Mouse (Mus musculus) limb, embryonic 15.5 days (tissue): ENCODE data around the gene Opn3. TPM values are rescaled to one million over a fixed set of nuclear protein-coding genes. Genes with fewer than 3 reads are reported as not detected.

Experiments
- ATAC-seq: fragments of 200-750 bp; cut with Nextera tagmentation; 2 replicates; pipeline ENCODE4 v1.8.0; 2017; ENCODE audit warnings: low read depth, moderate TSS enrichment; ENCODE audit not compliant: insufficient number of reproducible peaks, low FRiP score, low TSS enrichment
- H3K27ac ChIP-seq: fragments of 300-500 bp; sonication (generic); 2 replicates; pipeline ENCODE4 v1.5.1; 2015; ENCODE audit warnings: moderate library complexity, mild to moderate bottlenecking, inconsistent platforms
- H3K27me3 ChIP-seq: fragments of 300-500 bp; sonication (generic); 2 replicates; pipeline ENCODE4 v1.6.1; 2015; ENCODE audit warnings: inconsistent platforms
- H3K36me3 ChIP-seq: fragments of 300-500 bp; sonication (generic); 2 replicates; pipeline ENCODE4 v1.6.1; 2015; ENCODE audit warnings: inconsistent platforms
- H3K4me1 ChIP-seq: fragments of 300-500 bp; sonication (generic); 2 replicates; pipeline ENCODE4 v1.6.1; 2015; ENCODE audit warnings: inconsistent platforms
- H3K4me2 ChIP-seq: fragments of 300-500 bp; sonication (generic); 2 replicates; pipeline ENCODE4 v1.6.1; 2015; ENCODE audit warnings: mild to moderate bottlenecking, inconsistent platforms
- H3K4me3 ChIP-seq: fragments of 300-500 bp; sonication (generic); 2 replicates; pipeline ENCODE4 v1.5.1; 2015; ENCODE audit warnings: mild to moderate bottlenecking, inconsistent platforms
- H3K9ac ChIP-seq: fragments of 300-500 bp; sonication (generic); 2 replicates; pipeline ENCODE4 v1.6.1; 2015; ENCODE audit warnings: inconsistent platforms
- H3K9me3 ChIP-seq: fragments of 300-500 bp; sonication (generic); 2 replicates; pipeline ENCODE4 v1.6.1; 2016; ENCODE audit warnings: inconsistent platforms
- WGBS: fragments of 180-500 bp; shearing (Covaris S2); methylation state at CpG from one replicate; pipeline ENCODE4 v1.1.7; 2015; 5-methylcytosine and 5-hydroxymethylcytosine counted together
- polyA plus RNA-seq: library from polyadenylated mRNA; unstranded; fragments of >200 nt; fragmentation: Nextera tagmentation; extraction: Ambion mirVana; gene quantifications from 2 replicates; pipeline ENCODE4 v1.2.1, GENCODE M21; 2015

Gene Opn3
- polyA plus RNA-seq, 1 experiment from 2014 or later = 5.3 TPM

DNA sequence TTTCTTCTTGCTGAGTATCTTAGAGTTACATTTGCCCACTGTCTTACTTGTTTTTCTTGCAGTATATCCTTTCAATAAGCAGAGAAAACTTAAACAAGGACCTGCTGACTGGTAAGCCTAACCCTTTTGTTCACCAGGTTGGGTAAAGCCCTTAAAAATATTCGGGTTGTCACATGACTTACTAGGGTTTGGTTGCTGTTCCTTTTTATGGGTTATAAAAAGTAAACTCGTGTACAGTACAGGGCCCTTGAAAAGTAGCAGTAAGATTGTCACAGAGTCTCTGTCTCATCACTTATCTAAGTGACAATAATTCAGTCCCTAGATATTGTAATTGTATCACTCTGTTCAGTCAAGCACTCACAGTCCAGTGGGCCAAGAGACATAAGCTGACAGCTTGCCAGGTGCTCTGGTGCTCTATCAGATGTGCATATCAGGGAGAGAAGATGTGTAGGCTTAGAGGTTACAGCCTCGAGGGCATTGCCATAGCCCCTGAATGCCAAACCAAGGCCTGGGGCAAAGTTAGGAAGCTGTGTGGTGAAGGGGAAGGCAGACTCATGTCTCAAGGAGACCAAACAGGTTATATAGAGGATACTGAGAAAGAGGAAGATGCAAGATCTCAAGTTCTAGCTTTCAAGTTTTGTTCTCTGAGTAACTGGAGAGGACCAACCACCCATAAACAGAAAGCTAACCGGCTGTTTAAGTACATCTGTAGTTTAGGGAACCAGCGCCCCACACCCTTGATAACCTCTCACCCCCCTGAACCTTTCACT is 48.9 kb downstream of the Opn3 start:
- no peak for ATAC-seq
- H3K36me3 ChIP-seq = no peaks in the 10 kb centered on the region
- no peak overlapping the region for H3K4me2 ChIP-seq
- H3K27ac ChIP-seq = no peak overlapping the region
- H3K9me3 ChIP-seq = no peaks in the 10 kb centered on the region
- H3K4me3 ChIP-seq = no peak overlapping the region
- no peaks in the 10 kb centered on the region for H3K4me1 ChIP-seq
- 54% methylated on average over 5 of the region's 5 CpGs for WGBS
- H3K9ac ChIP-seq = no peak overlapping the region
- H3K27me3 ChIP-seq = no peaks in the 10 kb centered on the region

DNA sequence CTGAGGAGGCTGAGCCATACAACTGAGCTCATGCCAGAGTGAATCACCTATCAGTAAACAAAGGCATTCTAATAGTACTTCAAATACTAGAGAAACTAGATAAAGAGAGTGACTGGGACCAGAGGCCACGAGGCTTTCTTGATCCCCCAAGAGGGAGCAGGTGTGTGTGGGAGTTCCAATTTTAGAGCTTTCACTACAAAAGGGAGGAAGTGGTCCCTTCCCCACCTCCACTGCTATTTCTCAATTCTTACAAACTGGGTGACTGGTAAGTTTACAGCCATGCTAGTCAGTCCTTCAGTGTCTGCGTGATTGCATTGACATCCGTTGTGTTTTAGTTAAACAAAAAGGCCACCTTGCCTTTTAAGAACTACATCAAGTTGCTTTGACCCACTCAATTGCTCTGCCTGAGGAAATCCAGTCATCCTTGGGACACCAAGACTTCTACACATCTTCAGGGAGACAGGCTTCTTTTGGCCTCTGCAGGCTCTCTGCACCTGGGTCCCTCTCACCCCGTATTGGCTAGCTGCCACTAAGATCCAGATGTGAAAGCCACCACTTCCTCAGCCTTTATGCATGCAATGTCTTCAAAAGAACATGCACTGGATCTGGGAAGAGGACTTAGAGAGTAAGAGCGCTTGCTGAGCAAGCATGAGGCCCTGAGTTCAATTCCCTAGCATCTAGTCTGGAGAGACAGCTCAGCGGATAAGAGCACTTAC is 52.0 kb downstream of the Opn3 start:
- H3K9ac ChIP-seq = no peak overlapping the region
- no peaks in the 10 kb centered on the region for H3K27me3 ChIP-seq
- no peak overlapping the region for H3K27ac ChIP-seq
- H3K4me1 ChIP-seq = no peaks in the 10 kb centered on the region
- no peak overlapping the region for H3K4me3 ChIP-seq
- ATAC-seq = no peak
- H3K9me3 ChIP-seq = no peaks in the 10 kb centered on the region
- no peaks in the 10 kb centered on the region for H3K36me3 ChIP-seq
- H3K4me2 ChIP-seq = no peak overlapping the region
- 77% methylated on average over 6 of the region's 6 CpGs for WGBS

DNA sequence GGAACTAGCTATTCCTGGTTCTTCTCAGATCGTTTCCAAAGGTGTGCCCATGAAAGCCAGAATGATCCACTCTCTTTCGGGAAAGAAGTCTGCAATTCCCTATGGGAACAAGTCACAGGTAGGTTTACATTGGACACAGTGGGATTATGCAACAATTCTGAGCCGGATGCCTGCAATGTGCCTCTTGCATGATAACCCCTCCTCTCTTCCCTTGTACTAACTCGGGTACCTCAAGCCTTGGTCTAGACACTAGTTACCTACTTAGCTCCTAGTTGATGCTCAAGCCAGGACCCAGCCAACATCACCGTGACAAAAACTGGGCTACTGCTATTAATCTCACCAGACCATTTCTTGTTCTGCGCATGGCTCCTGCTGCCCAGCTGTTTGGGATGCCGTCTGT is 53.5 kb downstream of the Opn3 start:
- Histone ChIP-seq H3K27ac (no peak overlapping the region), H3K27me3 (no peaks in the 10 kb centered on the region), H3K4me2 (no peak overlapping the region), H3K4me1 (no peaks in the 10 kb centered on the region), H3K36me3 (no peaks in the 10 kb centered on the region), H3K9me3 (no peaks in the 10 kb centered on the region), H3K9ac (no peak overlapping the region), H3K4me3 (no peak overlapping the region)
- WGBS = 83% methylated on average over 7 of the region's 7 CpGs
- no peak for ATAC-seq

DNA sequence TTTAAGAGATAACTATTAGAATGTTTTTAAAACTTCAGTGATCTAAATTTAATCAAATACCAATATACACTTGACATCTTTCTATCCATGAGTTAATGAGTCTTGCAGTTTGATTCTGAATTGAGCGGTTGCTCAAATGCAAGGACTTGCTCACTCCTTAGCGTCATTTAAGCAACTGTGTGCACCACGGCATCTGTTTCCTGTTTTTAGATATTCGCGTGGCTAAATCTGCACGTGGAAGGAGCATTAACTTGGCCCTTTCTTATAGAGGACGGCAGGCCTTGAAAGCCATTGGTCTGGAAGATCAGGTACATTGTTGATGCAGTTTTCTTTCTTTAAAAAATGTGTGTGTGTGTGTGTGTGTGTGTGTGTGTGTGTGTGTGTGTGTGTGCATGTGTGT is 54.9 kb downstream of the Opn3 start:
- H3K27me3 ChIP-seq = no peaks in the 10 kb centered on the region
- H3K36me3 ChIP-seq = no peaks in the 10 kb centered on the region
- 53% methylated on average over 7 of the region's 7 CpGs for WGBS
- no peak overlapping the region for H3K9ac ChIP-seq
- no peak overlapping the region for H3K4me3 ChIP-seq
- H3K4me1 ChIP-seq = no peaks in the 10 kb centered on the region
- no peaks in the 10 kb centered on the region for H3K9me3 ChIP-seq
- H3K27ac ChIP-seq = no peak overlapping the region
- H3K4me2 ChIP-seq = no peak overlapping the region
- no peak for ATAC-seq

DNA sequence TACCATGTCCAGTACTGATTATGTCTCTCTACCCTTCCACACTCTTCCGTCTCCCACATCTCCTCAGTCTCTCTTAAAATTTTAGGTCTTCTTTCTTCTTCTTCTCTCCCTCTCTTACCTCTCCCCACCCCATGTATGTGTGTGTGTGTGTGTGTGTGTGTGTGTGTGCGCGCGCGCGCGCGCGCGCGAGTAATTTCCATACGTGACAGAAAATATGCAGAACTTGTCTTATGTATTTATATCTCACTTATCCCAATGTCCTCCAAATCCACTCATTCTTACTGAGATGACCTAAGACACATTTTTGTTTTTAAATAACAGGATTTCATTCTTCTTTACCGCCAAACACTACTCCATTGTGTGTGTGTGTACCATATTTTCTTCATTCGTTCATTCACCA is 60.1 kb downstream of the Opn3 start:
- H3K4me3 ChIP-seq = no peak overlapping the region
- H3K27ac ChIP-seq = no peak overlapping the region
- no peaks in the 10 kb centered on the region for H3K27me3 ChIP-seq
- H3K9me3 ChIP-seq = no peaks in the 10 kb centered on the region
- no peak overlapping the region for H3K9ac ChIP-seq
- 90% methylated on average over 14 of the region's 14 CpGs for WGBS
- H3K36me3 ChIP-seq = no peaks in the 10 kb centered on the region
- ATAC-seq = no peak
- H3K4me1 ChIP-seq = no peaks in the 10 kb centered on the region
- no peak overlapping the region for H3K4me2 ChIP-seq

DNA sequence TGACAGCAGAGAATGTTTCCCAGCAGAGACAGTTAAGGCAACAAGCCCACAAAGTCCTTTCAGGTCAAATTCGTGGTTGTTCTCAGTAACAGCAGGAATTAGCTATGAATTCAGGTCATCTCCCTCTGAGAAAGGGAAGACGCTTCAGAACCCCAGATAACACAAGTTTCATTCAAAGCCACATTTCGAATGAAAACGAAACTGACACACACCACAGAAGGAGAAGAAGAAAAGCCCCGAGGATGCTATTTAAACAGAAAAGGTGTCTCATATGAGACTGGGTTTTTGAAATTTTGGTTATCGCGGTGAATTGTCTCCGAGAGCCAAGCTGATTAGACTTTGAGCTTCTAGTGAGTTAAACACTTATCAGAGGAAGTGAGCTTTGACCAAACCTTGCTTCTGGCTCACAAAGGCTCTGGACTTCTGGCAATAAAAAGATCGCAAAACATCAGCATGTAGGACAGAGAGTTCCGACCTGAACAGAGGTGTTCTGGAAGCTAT is 60.8 kb downstream of the Opn3 start:
- WGBS = 69% methylated on average over 10 of the region's 10 CpGs

DNA sequence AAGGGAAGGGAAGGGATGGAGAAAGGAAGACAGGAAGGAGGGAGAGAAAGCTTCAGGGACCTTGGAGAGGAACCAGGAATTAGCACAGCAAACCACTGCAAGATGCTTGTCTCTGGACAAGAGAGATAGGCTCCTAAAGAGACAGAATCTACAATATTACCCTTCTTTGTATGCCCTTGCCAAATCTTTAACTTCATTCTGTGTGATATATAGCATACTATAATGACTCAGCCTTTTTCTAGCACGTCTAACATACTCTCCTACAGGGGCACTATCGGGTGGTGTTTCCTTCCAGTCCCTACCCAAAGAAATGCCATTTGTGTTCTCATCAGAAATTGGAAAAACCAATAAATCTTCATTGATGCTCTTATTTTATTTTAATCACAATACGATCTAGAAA is 61.5 kb downstream of the Opn3 start:
- no peaks in the 10 kb centered on the region for H3K4me1 ChIP-seq
- H3K9ac ChIP-seq = no peak overlapping the region
- no peak overlapping the region for H3K4me3 ChIP-seq
- no peak for ATAC-seq
- WGBS = 83% methylated on average over 3 of the region's 3 CpGs
- no peaks in the 10 kb centered on the region for H3K27me3 ChIP-seq
- no peak overlapping the region for H3K27ac ChIP-seq
- no peaks in the 10 kb centered on the region for H3K36me3 ChIP-seq
- H3K4me2 ChIP-seq = no peak overlapping the region
- H3K9me3 ChIP-seq = no peaks in the 10 kb centered on the region

More for the DNA sequence above, 60.8 kb downstream of the Opn3 start:
- Histone ChIP-seq H3K4me3 (no peak overlapping the region), H3K4me2 (no peak overlapping the region), H3K4me1 (no peaks in the 10 kb centered on the region), H3K9me3 (no peaks in the 10 kb centered on the region), H3K36me3 (no peaks in the 10 kb centered on the region), H3K9ac (no peak overlapping the region), H3K27me3 (no peaks in the 10 kb centered on the region), H3K27ac (no peak overlapping the region)
- no peak for ATAC-seq

DNA sequence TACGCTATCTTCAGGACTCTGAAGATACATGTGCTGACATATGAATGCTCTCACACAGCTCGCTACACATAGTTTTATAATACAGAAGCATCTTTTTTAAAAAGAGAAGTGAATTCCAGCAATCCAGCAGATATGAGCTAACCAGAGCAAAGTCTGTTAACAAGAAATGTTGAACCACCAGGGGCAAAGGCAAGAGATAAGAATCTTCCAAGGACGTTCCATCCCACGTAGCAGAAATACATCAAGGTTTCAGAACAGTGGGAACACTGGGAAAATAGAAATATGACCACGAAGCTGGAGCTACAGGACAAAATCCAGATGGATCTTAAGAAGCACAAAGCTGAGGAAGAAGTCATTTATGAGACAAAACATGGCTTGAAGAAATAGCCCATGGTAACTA is 62.2 kb downstream of the Opn3 start:
- Histone ChIP-seq H3K4me3 (no peak overlapping the region), H3K9ac (no peak overlapping the region), H3K4me1 (no peaks in the 10 kb centered on the region), H3K27ac (no peak overlapping the region), H3K4me2 (no peak overlapping the region), H3K36me3 (no peaks in the 10 kb centered on the region), H3K9me3 (no peaks in the 10 kb centered on the region), H3K27me3 (no peaks in the 10 kb centered on the region)
- WGBS = 81% methylated on average over 5 of the region's 5 CpGs
- ATAC-seq = no peak

DNA sequence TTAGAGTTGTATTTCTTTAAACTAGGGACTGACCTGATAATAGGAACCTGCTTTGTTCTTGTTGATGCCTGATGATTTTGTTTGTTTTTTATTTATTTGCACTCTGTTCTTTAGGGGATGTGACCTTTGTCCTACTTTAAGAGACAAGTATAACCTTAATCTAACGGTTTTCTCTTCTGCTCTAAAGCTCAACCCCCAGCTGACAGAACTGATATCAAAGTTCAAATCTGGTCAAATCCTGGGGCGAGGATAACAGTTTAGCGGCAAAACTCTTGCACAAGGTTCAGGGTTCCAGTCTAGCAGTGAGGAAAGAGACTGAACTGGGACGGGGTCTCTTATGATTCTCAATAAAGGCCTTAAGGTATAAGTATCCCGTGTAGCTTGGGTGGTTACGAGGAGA is 63.3 kb downstream of the Opn3 start:
- H3K9ac ChIP-seq = no peak overlapping the region
- H3K4me1 ChIP-seq = peaks cover 4% of the 10 kb centered on the region; the same call in 1 of the 2 replicates
- H3K27me3 ChIP-seq = no peaks in the 10 kb centered on the region
- ATAC-seq = no peak
- WGBS = 84% methylated on average over 6 of the region's 6 CpGs
- H3K4me2 ChIP-seq = no peak overlapping the region
- no peak overlapping the region for H3K4me3 ChIP-seq
- no peaks in the 10 kb centered on the region for H3K9me3 ChIP-seq
- H3K27ac ChIP-seq = no peak overlapping the region
- H3K36me3 ChIP-seq = no peaks in the 10 kb centered on the region

DNA sequence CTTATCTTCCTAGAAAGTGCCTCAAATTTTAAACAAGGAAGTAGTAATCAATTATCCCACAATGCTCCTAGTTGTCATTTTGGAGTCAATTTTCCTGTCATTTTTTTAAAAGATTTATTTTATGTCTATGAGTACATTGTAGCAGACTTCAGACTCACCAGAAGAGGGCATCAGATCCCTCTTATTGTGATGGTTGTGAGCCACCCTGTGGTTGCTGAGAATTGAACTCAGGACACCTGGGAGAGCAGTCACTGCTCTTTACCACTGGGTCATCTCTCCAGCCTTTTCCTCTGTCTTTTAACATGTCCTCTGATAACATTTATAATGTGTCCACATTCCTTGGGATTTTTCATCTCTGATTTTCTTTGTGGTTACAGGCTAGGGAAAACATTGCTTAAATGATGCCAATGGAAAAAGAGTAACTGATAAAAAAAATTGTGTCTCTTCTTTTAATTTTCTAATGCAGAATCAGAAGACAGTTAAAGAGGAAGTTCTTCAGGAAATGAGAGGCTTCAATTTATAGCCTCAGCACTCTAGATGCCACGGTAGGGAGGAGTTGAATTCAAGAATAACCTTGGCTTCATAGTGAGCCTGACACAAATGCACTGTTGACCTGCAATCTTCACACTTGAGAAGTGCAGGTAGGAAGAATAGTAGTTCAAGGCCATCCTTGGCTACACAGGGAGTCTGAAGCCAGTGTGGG is 66.4 kb downstream of the Opn3 start:
- Histone ChIP-seq H3K4me1 (peaks cover 9% of the 10 kb centered on the region; the same call in 1 of the 2 replicates), H3K27ac (peak overlapping the region; percentile 87), H3K4me2 (peak overlapping the region; percentile 67), H3K27me3 (no peaks in the 10 kb centered on the region), H3K9ac (no peak overlapping the region), H3K36me3 (no peaks in the 10 kb centered on the region), H3K4me3 (peak overlapping the region; percentile 83), H3K9me3 (no peaks in the 10 kb centered on the region)
- ATAC-seq = no peak
- WGBS = 86% methylated on average over 1 of the region's 1 CpGs

DNA sequence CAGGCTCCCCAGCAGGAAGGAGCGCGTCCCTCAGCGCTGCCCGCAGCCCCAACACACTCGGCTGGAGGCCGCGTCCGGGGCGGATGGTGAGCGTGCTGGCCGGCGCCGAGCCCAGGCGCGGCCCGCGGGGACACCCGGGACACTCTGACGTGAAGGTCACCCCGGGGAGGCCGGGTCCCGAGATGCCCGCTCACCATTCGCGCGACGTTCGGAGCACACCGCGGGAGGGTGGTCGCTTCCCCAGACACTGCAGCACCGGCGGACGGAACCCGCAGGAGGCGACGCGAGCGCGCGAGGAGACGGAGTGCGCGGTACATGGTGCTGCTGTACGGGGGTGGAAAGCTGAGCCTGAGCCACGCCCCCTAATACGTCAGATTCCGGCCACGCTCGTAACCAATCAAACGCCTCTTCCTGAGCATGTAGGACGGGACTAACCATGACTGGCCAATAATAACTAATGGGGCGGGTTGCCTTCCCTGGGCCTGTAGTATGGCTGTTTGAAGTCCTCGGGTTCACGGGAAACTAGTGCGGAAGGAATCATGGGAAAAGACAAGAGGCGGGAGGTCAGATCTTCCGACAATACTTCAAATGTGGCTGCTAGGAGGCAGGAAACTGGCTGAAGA is 67.2 kb downstream of the Opn3 start, which contains the start of gene Fh1:
TSS of gene Fh1 (minus strand) at position 379 of the 623 bp plus-strand sequence.
- Histone ChIP-seq H3K36me3 (no peaks in the 10 kb centered on the region), H3K27ac (peak within 1 kb of the TSS; percentile 87), H3K9me3 (no peaks in the 10 kb centered on the region), H3K4me1 (peaks cover 9% of the 10 kb centered on the region; the same call in 1 of the 2 replicates), H3K9ac (peak within 1 kb of the TSS; percentile 85), H3K4me2 (peak within 1 kb of the TSS; percentile 67), H3K27me3 (no peaks in the 10 kb centered on the region), H3K4me3 (peak within 1 kb of the TSS; percentile 83)
- WGBS = under 1% methylated on average over 58 of the region's 58 CpGs
- peak; percentile 100 for ATAC-seq
